Mouse (Mus musculus): ENCODE results near the gene H2-Eb1.

DNA sequence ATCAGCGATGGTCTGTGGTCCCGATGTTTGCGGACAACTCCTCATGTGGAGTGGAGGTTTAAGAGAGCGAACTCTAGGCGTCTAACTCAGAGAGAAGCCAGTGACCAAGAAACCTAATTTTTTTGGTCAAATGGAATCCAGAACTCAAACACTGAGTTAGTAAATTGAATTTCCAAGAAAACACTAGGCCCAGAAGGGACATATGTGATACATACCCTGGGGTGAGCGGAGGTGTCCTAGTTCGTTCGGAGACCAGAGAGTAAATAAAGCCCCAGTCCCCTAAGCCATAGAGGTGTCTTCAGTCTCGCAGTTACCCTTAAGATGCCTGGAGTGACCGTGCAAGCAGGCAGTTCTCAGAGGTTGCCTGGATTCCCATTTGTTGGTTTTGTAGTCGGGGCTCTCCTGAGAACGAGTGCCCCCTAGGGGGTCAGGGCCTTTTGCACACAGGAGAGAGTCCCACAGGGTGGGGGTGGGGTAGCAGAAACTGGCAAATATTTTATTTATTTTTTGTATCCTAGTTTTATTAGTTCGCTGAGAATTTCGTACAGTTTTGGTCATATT, 41.8 kb upstream of the H2-Eb1 start:
- TF ChIP-seq POLR2AphosphoS2 (IDR thresholded peaks at IDR 0.05; ENCODE audit: insufficient read length, low read depth), result no peak
- TF ChIP-seq POLR2A (IDR thresholded peaks at IDR 0.05; ENCODE audit: insufficient read length, low read depth), result no peak
- TF ChIP-seq TCF12 (IDR thresholded peaks at IDR 0.05; ENCODE audit: insufficient read depth, poor library complexity, severe bottlenecking), result no peak
- no peak for TF ChIP-seq MAX (IDR thresholded peaks at IDR 0.05; ENCODE audit: low read depth)
- TF ChIP-seq USF1 (IDR thresholded peaks at IDR 0.05; ENCODE audit: low read depth), result no peak
- no peak for TF ChIP-seq MYOG (IDR thresholded peaks at IDR 0.05; ENCODE audit: control insufficient read depth in 1 of 3, insufficient read depth in 1 of 3, insufficient read length in 2 of 3, low read depth in 2 of 3)
- no peak for TF ChIP-seq MYOD1 (IDR thresholded peaks at IDR 0.05; ENCODE audit: control insufficient read depth in 1 of 3, insufficient read length in 2 of 3, low read depth in 2 of 3)
- no peak for TF ChIP-seq E2F4 (IDR thresholded peaks at IDR 0.05; ENCODE audit: insufficient read depth)
- TF ChIP-seq TCF3 (IDR thresholded peaks at IDR 0.05; ENCODE audit: insufficient read length, low read depth), result no peak

Measured in myocyte (in vitro differentiated cells).